9 mouse cellular contexts compared by ENCODE assay signal in genomic region chr13:101800021-101800596, GRCm38 (mm10).
"Had no signal": no experiment of that assay in that cellular context is flagged by ENCODE, and none has a peak within 500 bp of the region (broad histone marks: within the 10 kb centered on the region; RNA-seq: fewer than 3 reads in every experiment).

No protein-coding gene starts in this region.

- H3K27ac ChIP-seq: liver, embryonic 15.5 days had no signal

- H3K36me3 ChIP-seq: limb, embryonic 10.5 days; liver, embryonic 15.5 days had no signal

- H3K9me3 ChIP-seq: limb, embryonic 10.5 days; liver, embryonic 15.5 days had no signal

- ATAC-seq: lung, postnatal 0 days had no signal

- H3K9ac ChIP-seq: liver, embryonic 15.5 days had no signal

- DNase-seq: kidney, adult 18-20 months; kidney, postnatal 10 days; kidney, postnatal 4 days; lung, adult 2 months; lung, postnatal 36 days; thymus, postnatal 4 days had no signal
